Mouse (Mus musculus): ENCODE data around the gene Gadd45gip1.

Gene Gadd45gip1

DNA sequence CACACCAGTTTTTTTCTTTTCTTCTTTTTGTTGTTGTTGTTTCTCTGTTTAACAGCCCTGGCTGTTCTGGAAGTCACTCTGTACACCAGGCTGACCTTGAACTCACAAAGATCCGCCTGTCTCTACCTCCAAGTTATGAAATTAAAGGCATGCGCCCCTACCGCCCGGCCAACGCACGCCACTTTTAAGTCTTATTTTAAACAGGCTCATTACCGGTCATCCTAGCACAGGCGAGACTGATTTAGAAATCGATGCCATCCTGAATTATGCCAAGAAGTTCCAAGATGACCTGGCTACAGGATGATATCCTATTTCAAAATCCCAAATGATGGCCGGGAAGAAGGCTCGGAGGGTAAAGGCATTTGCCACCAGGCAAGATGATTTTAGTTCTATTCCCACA lies at the start of gene Gadd45gip1:
Gene Gadd45gip1 (plus strand): TSS at position 33 of the 400 bp plus-strand sequence.
- DNase-seq: no peak

DNA sequence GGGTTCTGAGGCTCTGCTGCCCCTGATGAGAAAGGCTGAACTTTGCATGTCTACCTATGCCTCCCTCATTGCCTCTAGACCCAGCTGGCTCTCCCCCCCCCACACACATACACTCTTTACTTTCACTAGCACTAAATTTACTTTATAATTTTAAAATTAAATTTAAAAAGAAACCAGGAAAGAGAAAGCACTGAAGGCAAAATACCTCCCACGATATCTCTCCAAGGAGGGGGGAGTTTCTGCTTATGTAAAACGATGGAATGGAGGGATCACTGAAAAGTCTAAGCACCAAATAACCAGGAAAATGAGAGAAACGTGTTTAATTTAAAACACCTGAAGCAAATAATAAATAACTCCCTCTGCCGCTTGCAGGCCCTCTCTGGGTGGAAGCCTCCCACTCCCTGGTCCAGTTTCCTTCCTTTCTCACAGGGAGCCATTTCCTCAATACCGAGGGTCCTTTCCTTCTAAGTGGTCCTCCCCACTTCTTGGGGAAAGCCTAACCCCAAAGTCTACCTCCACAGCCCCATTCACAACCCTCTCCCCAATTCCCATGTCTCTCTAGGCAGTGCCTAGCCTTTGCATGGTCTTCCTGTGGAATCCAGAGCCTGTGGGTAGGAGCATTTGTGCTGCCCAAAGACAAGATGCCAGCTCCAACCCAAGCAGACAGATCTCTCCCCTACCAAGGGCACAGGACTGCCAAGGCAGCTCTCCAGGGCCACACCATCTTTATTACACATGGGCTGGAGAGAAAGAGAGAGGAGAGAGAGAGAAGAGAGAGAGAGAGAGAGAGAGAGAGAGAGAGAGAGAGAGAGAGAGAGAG lies 49.4 kb upstream of the Gadd45gip1 start:
- no peak for DNase-seq

DNA sequence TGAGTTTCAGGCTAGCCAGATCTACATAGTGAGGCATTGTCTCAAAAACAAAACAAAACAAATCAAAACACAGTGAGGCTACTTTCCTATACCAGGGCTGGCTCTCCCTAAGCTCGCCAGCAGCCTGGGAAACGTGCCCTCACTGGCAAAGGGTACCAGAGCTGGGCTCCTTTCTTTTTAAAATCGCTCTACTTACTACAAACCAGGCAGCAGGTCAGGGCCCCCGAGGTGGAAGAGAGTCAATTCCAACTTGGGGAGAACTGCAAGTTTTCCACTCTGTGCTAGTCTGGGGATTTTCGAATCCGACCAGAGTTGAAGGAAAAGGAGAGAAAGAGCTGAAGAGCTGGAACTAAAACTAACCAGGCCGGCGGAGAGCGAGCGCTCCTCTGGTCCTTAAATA lies 48.6 kb upstream of the Gadd45gip1 start:
- no peak for DNase-seq

DNA sequence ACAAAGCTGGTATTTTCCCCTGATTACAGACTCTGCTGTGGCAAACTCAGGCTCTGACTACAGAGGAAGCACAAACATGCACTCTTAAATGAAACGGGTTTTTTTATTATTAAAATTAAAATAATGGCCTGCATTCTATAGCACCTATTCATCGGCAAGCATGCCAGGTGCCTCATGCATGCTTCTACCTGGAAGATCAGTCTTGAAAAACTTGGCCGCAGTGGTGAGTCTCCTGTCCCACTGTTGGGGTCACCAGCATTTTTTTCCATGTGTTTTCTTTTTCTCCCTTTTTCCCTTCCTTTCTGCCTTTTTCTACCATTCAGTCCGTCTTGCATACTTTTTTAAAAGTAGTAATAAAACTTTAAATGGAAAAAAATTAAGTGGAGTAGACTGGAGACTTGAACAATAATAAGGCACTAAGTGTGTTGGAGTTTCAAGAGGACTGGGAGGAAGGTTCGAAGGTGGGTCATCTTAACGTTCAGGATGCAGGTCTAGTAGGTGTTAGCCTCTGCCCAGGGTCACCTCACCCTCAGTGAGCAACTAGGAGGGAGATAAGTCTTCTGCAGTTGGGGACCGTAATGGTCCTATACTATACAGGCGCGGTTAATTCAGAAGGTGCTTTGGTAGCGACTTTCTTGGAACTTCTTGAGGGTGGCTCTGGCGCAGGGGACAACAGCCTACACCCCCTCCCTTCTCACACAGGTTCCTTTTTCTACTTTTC lies 48.0 kb upstream of the Gadd45gip1 start:
- no peak for DNase-seq

DNA sequence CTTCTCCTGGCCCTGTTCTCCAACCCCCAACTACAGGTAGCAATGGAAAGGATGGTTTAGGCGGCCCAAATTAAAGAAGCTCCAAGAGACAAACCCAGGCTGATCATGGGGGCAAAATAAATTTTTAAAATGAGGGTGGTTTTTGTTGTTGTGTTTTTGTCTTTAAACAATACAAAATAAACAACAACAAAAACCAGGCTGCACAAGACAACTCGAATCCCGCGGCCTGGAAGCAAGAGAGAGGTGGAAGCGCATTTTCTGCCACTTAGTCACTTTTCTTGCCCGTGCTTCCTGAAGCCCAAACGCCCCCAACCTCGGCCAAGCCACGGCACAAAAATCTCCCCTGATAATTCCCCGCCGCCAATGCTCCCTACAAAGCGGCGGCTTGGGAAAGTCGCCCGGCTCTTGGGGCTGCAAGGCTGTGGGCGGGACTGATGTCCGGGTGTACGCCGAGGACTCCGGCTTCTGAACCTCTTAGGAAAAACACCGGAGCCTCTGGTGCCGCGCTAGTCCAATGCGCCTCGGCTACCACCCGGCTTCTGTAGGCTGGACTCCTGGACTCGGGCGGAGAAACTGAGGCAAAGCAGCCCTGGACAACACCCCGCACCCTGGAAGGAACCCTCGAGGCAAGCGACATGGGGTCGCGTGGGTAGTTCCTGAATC lies 47.3 kb upstream of the Gadd45gip1 start:
- DNase-seq: no peak

DNA sequence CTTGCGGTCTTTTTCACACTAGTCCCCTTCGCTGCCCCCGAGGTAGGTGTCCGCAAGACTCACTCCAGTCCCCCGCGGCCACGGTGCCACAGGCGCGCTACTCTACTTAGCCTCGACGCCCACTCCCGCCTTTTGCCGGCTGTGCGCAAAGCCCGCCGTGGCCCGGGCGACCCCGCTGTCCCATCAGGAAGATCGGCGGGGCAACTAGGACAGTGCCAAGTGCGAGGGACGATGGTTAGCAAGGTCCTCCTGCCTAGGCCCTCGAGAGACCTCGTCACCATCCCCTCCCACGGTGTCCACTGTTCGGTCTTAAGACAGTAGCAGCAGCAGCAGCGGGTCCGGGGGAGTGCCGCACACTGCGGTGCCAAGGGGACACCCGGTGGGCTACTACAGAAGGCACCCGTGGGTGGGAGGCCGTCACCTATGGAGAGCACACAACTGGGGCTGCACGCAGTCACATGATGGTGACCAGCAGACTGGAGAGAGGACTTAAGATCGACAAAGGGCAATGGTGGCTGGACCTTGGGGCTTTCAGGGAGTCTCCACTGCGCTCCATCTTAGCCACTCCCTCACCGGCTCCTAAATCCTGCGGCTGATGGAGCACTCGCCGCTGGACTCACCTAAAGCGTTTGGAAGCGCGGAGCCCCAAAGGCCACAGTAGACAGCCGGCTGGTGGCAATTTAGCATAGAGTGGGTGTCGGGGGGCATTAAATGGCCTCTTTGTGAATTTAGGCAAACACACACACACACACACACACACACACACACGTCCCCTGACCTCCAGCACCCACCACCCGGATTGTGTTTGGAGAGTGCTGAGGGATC lies 46.4 kb upstream of the Gadd45gip1 start:
- DNase-seq: peak; percentile 41

DNA sequence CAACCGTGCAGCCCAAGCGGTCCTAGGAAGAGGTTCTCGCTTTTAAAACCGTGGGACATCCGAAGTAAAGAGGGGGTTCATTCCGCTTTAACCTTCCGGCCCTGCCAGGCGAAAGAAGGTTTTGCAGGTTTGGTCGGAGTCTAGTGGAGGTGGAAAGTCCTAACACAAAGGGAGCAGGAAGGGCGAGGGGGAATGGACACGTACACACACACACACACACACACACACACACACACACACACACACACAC lies 45.9 kb upstream of the Gadd45gip1 start:
- DNase-seq: no peak

DNA sequence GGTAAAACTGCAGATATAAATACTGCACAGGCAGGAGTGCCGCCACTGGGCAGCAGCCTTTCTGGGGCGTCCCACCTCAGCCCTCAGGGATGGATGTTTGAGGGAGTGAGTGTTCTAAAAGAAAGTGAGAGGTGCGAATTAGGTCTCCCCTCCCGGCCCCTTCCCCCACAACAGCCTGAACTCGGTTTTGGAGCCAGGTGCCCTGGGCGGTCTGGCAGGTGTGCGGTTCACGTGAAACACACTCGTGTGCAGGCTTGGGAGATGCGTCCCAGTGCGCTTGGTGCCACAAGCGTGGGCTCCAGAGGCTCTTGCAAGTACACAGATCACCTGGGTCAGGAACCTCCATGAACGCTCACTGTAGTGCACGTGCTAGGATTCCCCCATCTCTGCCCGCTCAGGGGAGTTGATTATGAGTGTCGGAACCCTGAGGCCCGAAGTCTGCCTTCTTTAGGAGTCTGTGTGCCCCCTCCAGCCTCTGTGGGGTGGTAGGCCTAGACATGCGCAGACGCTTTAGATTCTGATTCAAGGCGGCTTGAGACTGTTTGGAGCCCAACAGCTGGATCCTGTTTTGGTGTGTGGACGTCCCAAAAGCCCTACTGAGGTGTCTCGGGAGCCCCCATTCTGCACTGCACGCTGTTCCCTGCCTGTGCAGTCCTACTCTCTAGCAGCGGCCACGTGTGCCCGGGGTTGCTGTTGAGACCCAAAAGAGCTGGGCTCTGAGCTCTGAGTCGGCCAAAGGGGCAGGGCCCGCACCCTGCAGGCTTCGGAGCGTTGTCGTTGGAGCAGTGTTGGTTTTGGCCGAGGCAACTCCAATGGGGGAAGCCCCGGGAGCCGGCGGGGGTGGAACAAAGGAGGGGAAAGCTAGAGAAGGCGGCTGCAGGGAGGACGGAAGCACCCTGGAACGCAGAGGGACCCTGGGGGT lies 45.3 kb upstream of the Gadd45gip1 start:
- DNase-seq: no peak

DNA sequence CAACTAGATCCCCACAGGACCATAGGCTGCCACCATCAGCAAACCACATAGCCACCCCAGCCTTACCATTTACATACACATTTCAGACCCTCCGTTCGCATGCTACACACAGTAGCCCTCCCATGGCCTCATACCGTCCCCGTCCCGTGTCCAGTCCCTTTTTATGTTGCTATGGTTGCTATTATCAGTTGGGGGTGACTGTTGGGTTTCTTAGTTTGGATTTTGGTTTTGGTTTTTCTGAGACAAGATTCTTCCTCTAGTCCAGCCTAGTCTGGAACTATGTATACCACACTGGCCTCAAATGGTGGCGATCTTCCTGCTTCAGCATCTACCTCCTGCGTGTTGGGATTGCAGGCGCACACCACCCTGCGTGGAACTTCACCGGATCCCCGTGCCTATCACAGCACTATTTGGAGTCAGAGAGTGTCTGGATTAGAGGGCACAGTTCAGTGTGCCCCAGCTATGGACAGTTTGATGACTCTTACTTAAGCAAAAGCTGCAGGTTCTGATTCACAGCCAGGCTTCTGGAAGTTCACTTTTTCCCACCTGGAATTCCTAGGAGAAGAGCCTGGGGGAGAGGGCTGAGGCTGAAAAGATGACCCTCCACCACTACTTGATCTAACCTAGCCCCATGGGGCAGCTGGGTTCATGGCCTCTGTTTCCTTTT lies 44.4 kb upstream of the Gadd45gip1 start:
- DNase-seq: no peak

DNA sequence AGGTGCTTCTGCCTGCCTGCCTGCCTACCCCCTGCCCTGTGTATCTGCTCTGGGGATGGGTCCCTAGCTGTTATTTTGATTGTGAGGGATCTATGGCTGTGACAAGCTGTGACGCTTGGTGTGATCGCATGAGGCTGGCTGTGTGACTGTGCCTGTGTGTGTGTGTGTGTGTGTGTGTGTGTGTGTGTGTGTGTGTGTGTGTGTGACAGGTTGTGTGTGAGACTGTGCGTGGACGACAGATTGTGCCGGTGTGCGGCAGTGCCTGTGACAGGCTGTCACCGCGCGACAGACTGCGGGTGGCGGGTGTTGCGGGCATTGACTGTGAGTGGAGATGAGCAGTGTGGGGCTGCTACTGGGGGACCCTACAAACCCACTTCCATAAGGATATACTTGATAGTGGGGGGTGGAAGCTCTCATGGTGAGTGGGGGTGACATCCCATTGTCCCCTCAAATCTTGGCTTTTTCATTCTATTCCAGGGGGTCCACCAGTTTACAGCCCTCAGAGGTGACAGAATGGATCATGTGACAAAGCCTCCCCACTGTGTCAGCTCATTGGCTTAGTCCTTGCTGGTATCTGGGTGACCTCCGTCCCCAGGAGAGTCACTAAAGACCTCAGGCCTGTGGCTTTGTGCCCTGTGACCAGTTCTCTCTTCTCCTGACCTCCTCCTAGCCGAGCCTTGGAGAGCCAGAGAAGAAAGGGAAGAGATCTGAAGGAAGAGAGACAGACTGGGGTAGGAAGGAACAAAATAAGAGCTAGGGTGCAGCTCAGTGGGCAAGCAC lies 43.6 kb upstream of the Gadd45gip1 start:
- DNase-seq: peak; percentile 14

DNA sequence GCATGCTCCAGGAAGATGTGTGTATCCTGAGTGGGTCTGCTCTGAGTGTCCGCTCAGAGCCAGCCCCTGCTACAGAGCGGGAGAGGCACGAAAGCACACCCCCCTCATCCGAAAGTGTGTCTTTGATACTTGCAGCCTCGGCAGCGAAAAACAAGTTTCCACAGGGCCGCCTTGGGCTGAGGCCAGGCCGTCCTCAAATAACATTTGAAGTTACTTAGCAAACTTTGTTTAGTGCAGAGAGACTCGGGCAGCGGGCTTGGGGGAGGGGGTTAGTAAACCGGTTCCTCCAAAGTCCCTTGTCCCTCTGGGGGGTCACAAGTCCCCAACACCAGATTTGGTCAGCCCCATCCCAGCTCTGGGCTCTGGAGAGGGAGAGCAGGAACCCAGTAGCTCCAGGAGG lies 42.4 kb upstream of the Gadd45gip1 start:
- DNase-seq: peak; percentile 5

DNA sequence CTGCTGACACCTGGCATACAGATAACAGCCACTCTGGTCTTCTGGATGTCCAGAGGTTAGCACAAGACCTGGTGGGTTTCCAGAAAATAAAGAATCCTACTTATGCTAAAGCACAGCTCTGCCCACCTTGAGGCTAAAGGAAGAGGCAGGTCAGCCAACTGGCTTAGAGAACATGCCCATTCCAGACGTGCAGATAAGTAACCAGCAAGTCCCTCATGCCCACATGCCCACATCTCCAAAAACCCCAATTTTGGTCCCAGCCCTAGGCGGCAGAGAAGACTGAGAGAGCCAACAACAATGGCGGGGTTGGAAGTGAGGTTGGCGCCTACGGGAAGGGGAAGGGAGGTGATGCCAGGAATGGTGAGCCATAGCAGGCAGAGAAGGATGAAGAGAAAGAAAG lies 42.0 kb upstream of the Gadd45gip1 start:
- no peak for DNase-seq

DNA sequence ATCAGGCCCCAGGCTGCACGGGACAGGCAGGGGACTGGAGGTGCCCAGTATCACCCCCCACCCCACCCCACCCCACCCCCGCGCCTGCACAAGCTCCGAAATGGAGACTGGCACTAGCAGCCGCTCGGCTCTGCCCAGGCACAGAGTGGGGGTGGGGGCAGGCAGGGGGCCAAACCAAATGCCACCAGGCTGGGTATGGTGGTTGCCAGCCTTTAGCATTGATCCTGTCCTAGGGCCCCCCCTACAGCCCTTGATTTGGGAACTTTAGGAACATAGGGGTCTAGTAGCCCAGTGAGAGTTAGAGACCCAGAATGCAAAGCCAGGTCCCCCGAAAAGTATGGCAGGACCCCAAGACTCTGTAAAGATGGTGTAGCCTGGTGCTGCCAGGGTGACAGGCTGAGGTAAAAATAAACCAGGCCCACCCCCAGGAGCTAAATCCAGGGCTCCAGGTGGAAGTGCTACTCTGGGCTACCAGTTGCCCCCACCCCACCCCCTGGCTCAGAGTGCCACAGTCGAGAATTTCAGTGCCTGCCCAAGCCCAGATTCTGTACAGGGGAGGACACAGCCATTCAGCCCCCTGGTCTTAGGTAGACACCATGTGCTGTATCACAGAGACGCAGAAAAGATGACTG lies 41.4 kb upstream of the Gadd45gip1 start:
- no peak for DNase-seq

DNA sequence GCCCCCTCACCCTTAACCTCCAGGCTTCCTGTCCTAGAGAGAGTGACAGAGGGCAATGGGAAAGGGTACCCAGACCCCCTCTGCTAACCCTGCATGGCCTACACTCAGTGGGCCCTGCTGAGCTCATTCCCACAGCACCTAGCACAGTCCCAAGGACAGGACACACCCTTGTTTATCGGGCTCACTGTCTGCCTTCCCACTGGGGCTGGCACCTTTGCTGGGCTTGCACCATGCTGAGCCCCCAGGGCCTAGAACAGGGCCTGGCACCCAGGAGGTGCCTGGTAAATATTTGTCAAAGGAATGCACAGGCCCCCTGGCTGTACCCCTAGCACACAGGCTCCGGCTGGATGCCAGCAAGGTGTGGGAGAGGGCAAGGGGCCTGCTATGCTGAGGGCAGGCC lies 40.8 kb upstream of the Gadd45gip1 start:
- no peak for DNase-seq

DNA sequence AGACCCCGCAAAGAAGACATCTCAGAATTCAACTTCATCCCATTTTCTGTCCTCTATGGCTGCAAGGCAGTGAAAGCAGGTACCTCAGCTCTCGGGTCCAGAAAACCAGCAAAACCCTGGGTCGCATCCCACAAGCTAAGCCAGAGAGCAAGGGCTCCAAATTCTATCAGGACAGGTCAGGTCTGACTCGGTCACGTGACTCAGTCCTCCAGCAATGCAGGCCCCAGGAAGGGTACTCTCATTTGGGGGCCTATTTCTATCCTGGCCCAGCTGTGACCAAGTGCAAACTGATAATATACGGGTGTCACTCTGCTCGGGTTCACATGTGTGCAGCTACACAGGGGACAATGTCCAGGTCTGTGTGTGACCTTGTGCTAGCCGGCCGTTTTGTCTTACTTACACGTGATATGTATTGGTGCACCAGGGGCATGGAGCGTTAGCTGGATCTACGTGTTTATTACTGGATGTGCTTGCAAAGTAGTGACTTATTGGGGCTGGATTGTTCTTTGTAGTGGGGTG lies 38.8 kb upstream of the Gadd45gip1 start:
- DNase-seq: no peak

DNA sequence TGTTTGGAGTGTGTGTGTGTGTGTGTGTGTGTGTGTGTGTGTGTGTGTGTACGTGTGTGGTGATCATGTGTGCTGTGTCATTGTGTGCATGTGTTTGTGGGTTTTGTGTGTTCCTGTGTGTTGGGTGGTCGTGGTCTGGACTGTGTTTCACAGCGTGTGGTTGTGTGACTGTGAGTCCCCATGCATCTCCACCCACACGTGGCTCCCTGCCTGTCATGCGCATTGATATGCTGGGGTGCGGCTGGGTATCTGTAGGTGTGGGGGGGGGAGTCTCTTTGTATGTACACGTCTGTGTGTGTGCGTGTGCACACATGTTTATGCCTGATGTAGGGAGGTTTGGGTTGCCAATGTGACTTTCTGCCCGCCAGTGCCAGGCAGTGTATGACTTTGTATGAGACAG lies 38.2 kb upstream of the Gadd45gip1 start:
- no peak for DNase-seq

DNA sequence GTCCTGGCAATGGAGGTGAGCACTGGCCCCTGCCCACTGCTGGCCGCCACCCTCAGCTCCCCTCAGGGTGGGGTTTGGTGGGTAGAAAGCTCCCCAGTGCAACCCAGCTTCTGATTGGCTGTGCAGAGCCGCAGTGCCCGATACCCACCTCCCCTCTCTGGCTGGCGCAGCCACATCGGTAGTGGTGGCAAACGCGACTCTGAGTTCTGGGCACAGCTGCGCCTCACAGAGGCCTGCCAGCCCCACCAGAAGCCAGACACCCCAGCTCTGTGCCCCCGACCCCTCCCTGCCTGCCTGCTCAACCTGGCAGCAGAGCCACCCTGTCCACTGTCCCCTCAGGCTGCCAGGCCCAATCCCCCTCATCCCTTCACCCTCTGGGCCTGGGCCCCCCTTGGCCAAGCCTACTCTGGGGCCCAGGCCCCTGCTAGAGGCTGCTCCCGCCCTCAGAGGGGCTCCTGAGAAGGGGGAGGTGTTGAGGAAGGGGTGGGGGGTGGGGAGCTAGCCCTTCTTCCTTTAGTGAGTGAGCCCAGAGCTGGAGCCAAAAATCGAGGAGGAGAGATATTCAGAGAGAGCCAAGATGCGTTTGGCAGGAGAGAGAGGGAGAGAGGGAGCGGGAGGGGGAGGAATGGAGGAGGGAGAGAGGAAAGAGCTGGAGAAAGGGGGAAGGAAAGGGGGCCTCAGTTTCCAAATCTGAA lies 37.4 kb upstream of the Gadd45gip1 start:
- DNase-seq: no peak

DNA sequence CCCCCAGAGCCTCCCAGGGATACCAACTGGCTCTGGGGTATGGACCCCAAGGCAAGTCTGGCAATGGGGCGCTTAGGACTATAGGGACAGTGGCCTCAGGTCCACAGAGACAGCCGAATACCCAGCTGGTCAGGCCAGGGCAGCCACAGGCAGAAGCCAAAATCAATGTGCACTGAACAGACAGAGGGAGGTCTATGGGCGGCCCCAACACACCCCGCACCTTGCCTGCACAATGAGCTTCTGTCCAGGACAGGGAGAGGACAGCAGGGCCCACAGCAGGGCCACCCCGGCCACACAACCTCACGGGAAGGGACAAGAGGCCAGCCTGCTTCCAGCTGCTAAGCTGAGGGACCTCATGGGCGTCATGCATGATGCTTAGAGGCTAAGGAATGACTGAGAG lies 36.8 kb upstream of the Gadd45gip1 start:
- no peak for DNase-seq

DNA sequence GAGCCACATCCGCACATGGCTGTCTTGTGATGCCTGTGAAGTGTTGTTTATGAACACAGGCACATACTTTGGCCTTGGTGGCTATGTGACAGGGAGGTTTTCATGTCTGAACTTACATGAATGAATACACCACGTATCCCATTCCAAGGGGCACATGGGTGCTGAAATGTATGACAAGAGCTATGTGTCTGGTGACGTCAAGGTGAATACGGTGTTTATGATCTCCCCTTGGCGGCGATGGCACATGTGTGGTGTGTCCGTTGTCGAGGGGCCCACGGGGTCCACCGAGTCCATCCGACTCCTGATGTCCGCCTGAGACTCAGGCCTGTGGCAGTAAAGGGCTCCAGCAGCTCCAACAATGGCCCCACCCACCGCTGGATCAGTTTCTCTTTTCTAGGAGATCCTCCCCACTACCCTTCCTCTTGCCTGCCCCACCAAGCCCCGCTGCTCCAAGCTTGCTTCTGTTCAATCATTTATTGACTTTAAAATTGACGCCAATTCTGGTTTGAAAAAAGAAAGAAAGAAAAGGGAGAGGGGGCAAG lies 34.0 kb upstream of the Gadd45gip1 start:
- no peak for DNase-seq
